Mouse (Mus musculus) megakaryocyte, embryonic 14.5 days (primary cell): Measurements from ENCODE around the gene Trim43a. TPM values are rescaled to one million over a fixed set of nuclear protein-coding genes. Genes with fewer than 3 reads are reported as not detected.
"Not testable (repeated sequence)": the region's sequence is repeated elsewhere in the genome, so short reads cannot be mapped to it uniquely, and the experiment has no call there.

Source experiments
- H3K27me3 ChIP-seq: replicated peaks from 2 replicates; pipeline ENCODE3; 2012; ENCODE audit warnings: inconsistent platforms
- H3K36me3 ChIP-seq: replicated peaks from 2 replicates; pipeline ENCODE3; 2012; ENCODE audit warnings: low read length, inconsistent platforms, mixed read lengths
- H3K4me1 ChIP-seq: 2 replicates; pipeline ENCODE4 v1.6.1; 2012; ENCODE audit warnings: inconsistent platforms
- H3K4me3 ChIP-seq: replicated peaks from 2 replicates; pipeline ENCODE3; 2012; ENCODE audit warnings: moderate library complexity, mild to moderate bottlenecking, inconsistent platforms
- H3K9me3 ChIP-seq: 2 replicates; pipeline ENCODE4 v1.6.1; 2012; ENCODE audit warnings: inconsistent platforms
- FLI1 ChIP-seq: IDR thresholded peaks from 2 replicates; pipeline ENCODE4 v1.6.1; 2012; ENCODE audit warnings: low read length, inconsistent platforms, mixed read lengths
- GATA1 ChIP-seq: IDR thresholded peaks from 3 replicates; pipeline ENCODE4 v1.6.1; 2012; ENCODE audit warnings: mixed read lengths, low read length, inconsistent platforms, borderline replicate concordance
- polyA plus RNA-seq: library from polyadenylated mRNA; stranded (reverse); fragments of >175 nt; gene quantifications from 2 replicates; pipeline ENCODE4 v1.2.3, GENCODE M21; 2012; ENCODE audit warnings: low replicate concordance; ENCODE audit not compliant: insufficient read depth

Trim43a gene
- polyA plus RNA-seq, 1 experiment = not detected

- Histone ChIP-seq H3K27me3 (no peaks in the 10 kb centered on the region), H3K9me3 (no peaks in the 10 kb centered on the region), H3K36me3 (peaks cover 64% of the 10 kb centered on the region), H3K4me1 (peaks cover 30% of the 10 kb centered on the region), H3K4me3 (no peak overlapping the region)
- TF ChIP-seq FLI1 = no peak
- TF ChIP-seq GATA1 = no peak
These were observed 27.6 kb upstream of the Trim43a start for GRCm38 (mm10) chr9:88553071-88553470.

GRCm38 (mm10) chr9:88558146-88558545 lies 22.5 kb upstream of the Trim43a start:
- H3K4me3 ChIP-seq = no peak overlapping the region
- H3K36me3 ChIP-seq = peaks cover 86% of the 10 kb centered on the region
- H3K4me1 ChIP-seq = peaks cover 7% of the 10 kb centered on the region; the same call in 1 of the 2 replicates
- TF ChIP-seq GATA1 = no peak
- H3K27me3 ChIP-seq = no peaks in the 10 kb centered on the region
- no peaks in the 10 kb centered on the region for H3K9me3 ChIP-seq

- H3K36me3 ChIP-seq = peaks cover 89% of the 10 kb centered on the region
- not testable (repeated sequence) for H3K9me3 ChIP-seq, H3K4me3 ChIP-seq, H3K27me3 ChIP-seq, H3K4me1 ChIP-seq
These were observed 19.2 kb upstream of the Trim43a start for GRCm38 (mm10) chr9:88561476-88561875.

GRCm38 (mm10) chr9:88570471-88570870 lies 10.2 kb upstream of the Trim43a start:
- not testable (repeated sequence) for H3K27me3 ChIP-seq, H3K4me1 ChIP-seq, H3K4me3 ChIP-seq
- H3K9me3 ChIP-seq = peaks cover 30% of the 10 kb centered on the region
- peaks cover 50% of the 10 kb centered on the region for H3K36me3 ChIP-seq

GRCm38 (mm10) chr9:88593708-88594107 lies 13.0 kb downstream of the Trim43a start:
- not testable (repeated sequence) for H3K27me3 ChIP-seq, H3K36me3 ChIP-seq, H3K4me3 ChIP-seq, H3K4me1 ChIP-seq, H3K9me3 ChIP-seq

GRCm38 (mm10) chr9:88599206-88600162 lies 18.8 kb downstream of the Trim43a start:
- not testable (repeated sequence) for H3K9me3 ChIP-seq, H3K36me3 ChIP-seq, H3K27me3 ChIP-seq, H3K4me1 ChIP-seq
- peak overlapping the region; percentile 85 for H3K4me3 ChIP-seq

- not testable (repeated sequence) for H3K36me3 ChIP-seq, H3K27me3 ChIP-seq, H3K4me1 ChIP-seq, H3K9me3 ChIP-seq, H3K4me3 ChIP-seq
These were observed 45.3 kb downstream of the Trim43a start for GRCm38 (mm10) chr9:88625803-88626514.

GRCm38 (mm10) chr9:88638125-88638524 lies 57.4 kb downstream of the Trim43a start:
- not testable (repeated sequence) for H3K4me1 ChIP-seq, H3K36me3 ChIP-seq, H3K4me3 ChIP-seq, H3K27me3 ChIP-seq, H3K9me3 ChIP-seq

Other genes starting within 250 kb of the Trim43a start
- 2.3 and 3.0 TPM in 2 replicates for gene Snx14, start 141.9 kb upstream of the Trim43a start, polyA plus RNA-seq
- 17.0 TPM in 1 of 2 replicates, not detected in the other for gene Gm20537, start 124.3 kb upstream of the Trim43a start, polyA plus RNA-seq
- 15.1 and 44.2 TPM in 2 replicates for gene Syncrip, start 98.3 kb upstream of the Trim43a start, polyA plus RNA-seq
- 0.78 TPM in 1 of 2 replicates, not detected in the other for gene Zfp949, start 32.9 kb upstream of the Trim43a start, polyA plus RNA-seq
- not detected in 2 replicates for gene Mthfsl, start 139.4 kb downstream of the Trim43a start, polyA plus RNA-seq
- gene Bcl2a1d, start 151.0 kb downstream of the Trim43a start, polyA plus RNA-seq = not detected in 2 replicates